Mouse (Mus musculus) olfactory bulb, adult 2 months (tissue): ENCODE measurements at regions not wholly inside any gene's neighbourhood (a gene's known extent, or its start where the extent isn't known, plus 50 kb on each side); places are given as distances from the start of the nearest gene placed in this dataset.

Experiments used
- CTCF ChIP-seq: fragments of 200-500 bp; IDR thresholded peaks from 2 replicates; pipeline ENCODE4 v1.5.1; 2012; ENCODE audit warnings: low read depth, mild to moderate bottlenecking, low read length, moderate library complexity; ENCODE audit not compliant: insufficient read depth
- POLR2A ChIP-seq: fragments of 200-500 bp; IDR thresholded peaks from 2 replicates; pipeline ENCODE4 v1.6.1; 2012; ENCODE audit warnings: mild to moderate bottlenecking, low read depth, low read length, moderate library complexity; ENCODE audit not compliant: insufficient read depth

- TF ChIP-seq CTCF, result no peak
- TF ChIP-seq POLR2A, result no peak
Observed at GRCm38 (mm10) chr10:118722671-118723070, 147.3 kb downstream of the Dyrk2 start.
